In genomic region chr11:52421053-52421778, GRCm38 (mm10) we compare ENCODE assay signal across 9 mouse cellular contexts. TPM values are rescaled to one million over a fixed set of nuclear protein-coding genes. Genes with fewer than 3 reads are reported as not detected.
DNase-seq lines count a peak whose midpoint lies in the region; ATAC-seq and TF ChIP-seq lines count a peak whose summit lies in the region.
"Had no signal": no experiment of that assay in that cellular context is flagged by ENCODE, and none has a peak within 500 bp of the region (broad histone marks: within the 10 kb centered on the region; RNA-seq: fewer than 3 reads in every experiment).

No protein-coding gene starts in this region.

- H3K27ac ChIP-seq in forebrain, embryonic 10.5 days, result no peak overlapping the region
- no peak overlapping the region for H3K27ac ChIP-seq in forebrain, embryonic 12.5 days
- H3K27ac ChIP-seq in hindbrain, embryonic 11.5 days (ENCODE audit: low read depth, low read length), result no peak overlapping the region
- H3K27ac ChIP-seq in layer of hippocampus, adult 2 months, result no peak overlapping the region
- H3K27ac ChIP-seq: stomach, embryonic 15.5 days had no signal

- 46% methylated on average over 12 of the region's 12 CpGs for WGBS in forebrain, embryonic 10.5 days
- 34% methylated on average over 12 of the region's 12 CpGs for WGBS in forebrain, embryonic 12.5 days
- WGBS in hindbrain, embryonic 11.5 days, result 36% methylated on average over 12 of the region's 12 CpGs

- CTCF ChIA-PET in Patski (lab: Charles Lee), result interaction anchor here (0.8 to 2.1 kb wide), 9 partner anchors 11 to 834 kb away, joined by 3 to 9 read pairs (median 3); no protein-coding TSS in a partner anchor

- H3K9me3 ChIP-seq in forebrain, embryonic 10.5 days, result no peaks in the 10 kb centered on the region
- no peaks in the 10 kb centered on the region for H3K9me3 ChIP-seq in forebrain, embryonic 12.5 days
- no peaks in the 10 kb centered on the region for H3K9me3 ChIP-seq in hindbrain, embryonic 11.5 days (ENCODE audit: control insufficient read depth, low read length)
- H3K9me3 ChIP-seq: stomach, embryonic 15.5 days had no signal

- POLR2A ChIA-PET in Patski (lab: Charles Lee), result interaction anchor here (0.6 kb wide), 1 partner anchor 613 kb away, joined by 3 read pairs; no protein-coding TSS in a partner anchor

- H3K27me3 ChIP-seq in forebrain, embryonic 10.5 days (ENCODE audit: poor library complexity, severe bottlenecking), result no peaks in the 10 kb centered on the region
- peaks cover 8% of the 10 kb centered on the region; the same call in 1 of the 2 replicates for H3K27me3 ChIP-seq in forebrain, embryonic 12.5 days
- H3K27me3 ChIP-seq in Patski, result peaks cover 4% of the 10 kb centered on the region
- no peaks in the 10 kb centered on the region for H3K27me3 ChIP-seq in hindbrain, embryonic 11.5 days (ENCODE audit: control insufficient read depth, insufficient read depth, low read length)
- H3K27me3 ChIP-seq: stomach, embryonic 15.5 days had no signal

- H3K9ac ChIP-seq in forebrain, embryonic 12.5 days, result no peak overlapping the region
- no peak overlapping the region for H3K9ac ChIP-seq in hindbrain, embryonic 11.5 days (ENCODE audit: low read depth, low read length)
- H3K9ac ChIP-seq: stomach, embryonic 15.5 days had no signal

- no peaks in the 10 kb centered on the region for H3K36me3 ChIP-seq in forebrain, embryonic 10.5 days (replicated peaks)
- H3K36me3 ChIP-seq in forebrain, embryonic 12.5 days (replicated peaks), result no peaks in the 10 kb centered on the region
- no peaks in the 10 kb centered on the region for H3K36me3 ChIP-seq in hindbrain, embryonic 11.5 days (ENCODE audit: control insufficient read depth, insufficient read depth, low read length)
- H3K36me3 ChIP-seq: stomach, embryonic 15.5 days had no signal

- H3K4me2 ChIP-seq in forebrain, embryonic 12.5 days, result no peak overlapping the region
- H3K4me2 ChIP-seq in hindbrain, embryonic 11.5 days (replicated peaks; ENCODE audit: low read depth, low read length), result no peak overlapping the region
- H3K4me2 ChIP-seq: stomach, embryonic 15.5 days had no signal

- in situ Hi-C loops in Patski (cut with MboI; ENCODE audit: low pct_unique_long_range_greater_than_20kb), result loop anchor here (5.0 kb wide), 2 partner anchors 611 to 836 kb away; no protein-coding TSS in a partner anchor

- peak; percentile 63 for DNase-seq in forebrain, embryonic 10.5 days (ENCODE audit: extremely low spot score, low spot score)
- no peak for DNase-seq in Patski (ENCODE audit: low read depth, low spot score)
- DNase-seq in hindbrain, embryonic 11.5 days (ENCODE audit: low spot score), result peak; percentile 85
- peak; percentile 32 to 83 for DNase-seq in layer of hippocampus, adult 2 months (ENCODE audit: low spot score in 2 of 2)
- peak; percentile 75 for DNase-seq in lung, postnatal 14 days
- peak; percentile 45 for DNase-seq in right cerebral cortex, postnatal 25 days

- no peak overlapping the region for H3K4me3 ChIP-seq in forebrain, embryonic 10.5 days
- H3K4me3 ChIP-seq in forebrain, embryonic 12.5 days (replicated peaks), result no peak overlapping the region
- H3K4me3 ChIP-seq in hindbrain, embryonic 11.5 days (ENCODE audit: low read depth, low read length), result no peak overlapping the region
- no peak overlapping the region for H3K4me3 ChIP-seq in layer of hippocampus, adult 2 months
- H3K4me3 ChIP-seq: stomach, embryonic 15.5 days had no signal

- peaks cover 7% of the 10 kb centered on the region for H3K4me1 ChIP-seq in forebrain, embryonic 10.5 days
- H3K4me1 ChIP-seq in forebrain, embryonic 12.5 days, result peaks cover 2% of the 10 kb centered on the region; the same call in 1 of the 2 replicates
- no peaks in the 10 kb centered on the region for H3K4me1 ChIP-seq in hindbrain, embryonic 11.5 days (replicated peaks; ENCODE audit: control insufficient read depth, insufficient read depth, low read length)

- TF ChIP-seq CTCF in Patski (IDR thresholded peaks at IDR 0.05), result peak; percentile 69
- TF ChIP-seq CTCF in layer of hippocampus, adult 2 months (conservative IDR thresholded peaks at IDR 0.05), result peak; percentile 89

- ATAC-seq in forebrain, embryonic 12.5 days (ENCODE audit: low FRiP score), result no peak
- ATAC-seq in Patski, result no peak
- peak; percentile 66 for ATAC-seq in common myeloid progenitor, adult 5-6 weeks (replicated peaks; ENCODE audit: low read depth, poor library complexity, severe bottlenecking)
- no peak for ATAC-seq in hindbrain, embryonic 11.5 days (ENCODE audit: low FRiP score)

RNA-seq across cellular contexts. Expression of gene 9530068E07Rik, which starts 25.0 kb away (rescaled TPM):
- 161 and 165 TPM in 2 replicates for polyA plus RNA-seq in forebrain, embryonic 10.5 days (2016; fragmentation: Nextera tagmentation; extraction: Ambion mirVana)
- 147 and 148 TPM in 2 replicates for polyA plus RNA-seq in forebrain, embryonic 12.5 days (2016; fragmentation: Nextera tagmentation; extraction: Ambion mirVana)
- 254 TPM for polyA plus RNA-seq in Patski (2021)
- 61.4 and 77.6 TPM in 2 replicates for total RNA-seq in common myeloid progenitor, adult 5-6 weeks (2017)
- polyA plus RNA-seq in hindbrain, embryonic 11.5 days (2014; fragmentation: Nextera tagmentation; extraction: Ambion mirVana), result 171 and 175 TPM in 2 replicates
- total RNA-seq in layer of hippocampus, adult 2 months (2021), result 10 to 100 TPM; 61.3 to 65.5 TPM
